Mouse (Mus musculus) adrenal gland, postnatal 10 days (tissue): Measurements from ENCODE around the gene Wnt10b. TPM values are rescaled to one million over a fixed set of nuclear protein-coding genes. Genes with fewer than 3 reads are reported as not detected.
A peak's percentile ranks its signal among the peaks of the same experiment; 100 is the strongest.
"Not testable (repeated sequence)": the region's sequence is repeated elsewhere in the genome, so short reads cannot be mapped to it uniquely, and the experiment has no call there.

Experiments used
- DNase-seq: peaks from one replicate; pipeline ENCODE4 v3.0.0; 2021; ENCODE audit warnings: mixed read lengths
- total RNA-seq, 2 experiments: library from RNA; stranded (reverse); gene quantifications; 2 replicates each; pipeline ENCODE4 v1.2.3; 2021

Wnt10b gene
- total RNA-seq, 2 experiments from 2014 or later: 0.96 to 1.1 TPM

DNA sequence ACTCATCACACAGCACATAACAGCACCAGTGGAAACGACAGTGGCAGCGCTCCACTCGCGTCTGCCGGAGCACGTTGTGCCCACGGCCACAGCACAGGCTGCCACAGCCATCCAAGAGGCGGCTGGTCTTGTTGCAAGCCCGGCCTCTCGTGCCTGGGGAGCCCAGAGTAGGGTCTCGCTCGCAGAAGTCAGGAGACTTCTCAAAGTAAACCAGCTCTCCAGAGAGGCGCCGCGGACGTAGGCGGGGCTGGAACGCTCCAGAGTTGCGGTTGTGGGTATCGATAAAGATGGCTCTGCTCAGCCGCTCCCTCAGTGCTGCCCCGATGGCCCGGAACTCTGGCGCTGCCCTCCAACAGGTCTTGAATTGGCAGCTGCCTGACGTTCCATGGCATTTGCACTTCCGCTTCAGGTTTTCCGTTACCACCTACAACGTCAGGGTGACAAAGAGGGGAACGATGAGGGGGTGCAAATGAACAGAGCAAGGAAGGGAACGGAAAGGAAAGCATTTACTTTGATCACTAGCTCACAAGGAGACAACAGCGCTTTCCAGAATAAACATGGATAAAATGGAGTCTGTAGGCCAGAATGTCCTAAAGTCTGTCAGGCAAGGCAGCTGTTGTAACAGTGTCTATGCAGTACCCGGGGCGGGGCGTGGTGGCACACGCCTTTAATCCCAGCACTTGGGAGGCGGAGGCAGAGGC, 5.3 kb downstream of the Wnt10b start:
- DNase-seq: peak; percentile 44

DNA sequence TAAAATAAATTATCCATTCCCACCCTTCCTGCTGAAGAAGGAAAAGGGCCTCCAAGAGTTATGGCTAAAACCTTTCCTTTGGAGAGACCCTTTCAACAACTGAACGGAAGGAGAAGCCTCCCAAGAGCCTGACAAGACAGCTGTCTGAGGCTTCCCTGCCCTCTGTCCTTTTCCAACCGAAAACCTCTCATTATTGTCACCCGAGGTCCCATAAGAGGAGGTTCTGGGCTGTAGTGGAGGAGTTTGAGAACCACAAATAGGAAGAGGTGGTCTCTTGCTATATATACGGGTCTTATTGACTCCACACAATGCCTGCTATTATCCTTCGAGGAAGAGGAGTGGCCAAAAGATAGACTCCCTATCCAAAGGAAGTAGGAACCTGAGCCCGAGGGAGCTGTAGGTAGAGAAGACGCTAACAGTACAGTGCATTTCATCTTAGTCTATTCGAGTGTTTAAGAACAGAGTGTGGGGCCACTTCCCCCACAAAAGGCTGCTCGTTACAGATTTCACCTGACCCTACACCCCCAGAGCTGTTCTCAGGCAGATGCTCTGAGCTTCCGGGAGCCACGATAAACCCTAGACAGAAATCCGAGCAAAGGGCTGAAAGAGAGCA, 6.0 kb downstream of the Wnt10b start:
- no peak for DNase-seq

DNA sequence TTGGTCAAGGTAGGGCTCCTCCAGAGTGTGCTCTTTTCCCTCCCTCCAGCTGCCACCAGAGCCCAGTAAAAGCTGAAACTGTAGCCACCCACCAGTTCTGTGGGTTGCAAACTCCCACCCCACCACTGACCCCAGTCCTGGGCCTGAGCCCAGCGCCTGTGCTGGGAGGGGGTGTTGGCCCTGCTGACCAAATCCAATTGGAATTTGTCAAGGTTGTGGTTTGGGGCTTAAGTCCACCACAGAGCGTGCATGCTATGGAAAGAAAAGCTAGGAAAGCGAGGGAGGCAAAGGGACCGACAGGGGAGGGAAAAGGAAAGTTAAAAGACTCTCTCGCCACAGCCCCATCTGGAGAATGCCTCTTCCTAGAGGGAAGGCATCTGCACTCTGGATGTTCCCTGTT, 9.7 kb downstream of the Wnt10b start:
- no peak for DNase-seq

DNA sequence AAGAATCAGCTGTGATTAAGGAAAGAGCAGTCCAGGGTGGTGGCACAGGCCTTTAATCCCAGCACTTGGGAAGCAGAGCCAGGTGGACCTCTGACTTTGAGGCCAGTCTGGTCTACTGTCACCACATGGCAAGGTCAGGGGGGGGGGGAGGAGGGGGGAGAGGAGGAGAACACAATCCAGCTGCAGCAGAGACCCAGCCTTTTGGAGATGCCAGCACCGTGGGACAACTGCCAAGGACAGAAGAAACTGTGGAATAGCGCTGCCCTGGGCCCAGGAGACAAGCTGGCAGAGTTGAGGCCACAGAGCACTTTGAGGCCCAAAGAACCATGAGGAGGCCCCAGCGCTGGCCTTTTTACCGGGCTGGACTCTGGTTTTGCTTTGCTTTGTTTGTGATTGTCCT, 12.0 kb downstream of the Wnt10b start:
- peak; percentile 63 for DNase-seq

DNA sequence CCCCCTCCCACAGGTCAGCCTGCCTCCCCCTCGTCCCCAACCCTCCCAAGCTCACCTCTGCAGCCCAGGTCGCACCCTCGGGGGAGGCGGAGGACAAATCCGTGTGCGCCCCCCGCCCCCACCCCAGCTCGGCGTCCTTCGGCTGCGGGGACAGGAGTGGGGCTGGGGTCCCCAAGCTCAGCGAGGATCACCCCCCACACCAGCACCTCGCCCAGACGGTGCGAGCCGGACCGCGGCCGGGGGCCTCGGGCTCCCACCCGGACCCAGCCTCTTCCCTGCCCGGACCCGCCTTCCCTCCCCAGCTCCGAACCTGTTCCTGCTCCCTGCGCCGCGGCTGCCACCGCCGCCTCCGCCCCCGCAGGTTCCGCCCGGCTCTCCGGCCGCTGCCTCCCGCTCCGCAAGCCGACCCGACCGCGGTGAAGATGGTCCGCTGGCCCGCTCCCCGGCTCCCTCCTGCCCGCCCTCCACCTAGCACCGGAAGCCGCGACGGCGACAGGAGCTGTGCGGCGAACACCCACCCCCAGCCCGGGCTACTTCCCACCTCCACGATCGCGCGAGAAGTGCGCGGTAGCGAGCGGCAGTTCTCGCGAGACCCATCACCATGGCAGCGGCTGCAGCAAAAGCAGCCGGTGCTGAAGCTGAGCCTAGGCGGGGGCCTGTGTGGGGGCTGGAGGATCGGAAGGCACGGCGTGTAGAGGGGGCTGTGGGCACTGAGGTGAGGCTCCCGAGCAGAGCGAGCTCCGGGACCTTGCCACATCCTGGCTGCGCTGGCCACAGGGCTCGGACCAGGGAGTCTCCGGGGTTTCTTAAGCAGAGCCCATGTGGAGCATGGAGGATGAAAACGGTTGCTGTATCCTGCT, 15.1 kb downstream of the Wnt10b start, which contains the start of gene Arf3:
Gene Arf3, minus strand, starts transcription at position 545 of the 860 bp plus-strand sequence.
- DNase-seq: peak; percentile 97

DNA sequence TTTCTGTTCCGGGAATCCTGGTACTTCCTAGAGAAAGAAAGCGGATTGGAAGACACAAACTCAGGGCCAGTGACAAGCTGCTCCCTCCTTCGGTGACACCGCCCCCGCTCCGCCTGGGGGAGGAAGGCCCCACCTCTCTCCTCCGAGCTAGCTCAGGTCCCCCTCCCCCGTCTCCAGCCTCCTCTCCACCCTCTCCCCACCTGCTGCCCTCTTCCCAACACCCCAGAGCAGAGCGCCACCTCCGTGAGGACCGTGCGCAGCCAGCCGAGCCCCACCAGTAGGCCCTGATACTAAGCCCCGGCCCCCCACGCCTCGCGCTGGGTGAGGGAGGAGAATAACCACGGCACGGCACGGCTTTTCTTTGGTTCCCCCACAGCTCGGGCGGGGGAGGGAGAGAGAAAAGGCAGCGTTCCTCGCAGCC, 15.7 kb downstream of the Wnt10b start:
- peak; percentile 88 for DNase-seq

DNA sequence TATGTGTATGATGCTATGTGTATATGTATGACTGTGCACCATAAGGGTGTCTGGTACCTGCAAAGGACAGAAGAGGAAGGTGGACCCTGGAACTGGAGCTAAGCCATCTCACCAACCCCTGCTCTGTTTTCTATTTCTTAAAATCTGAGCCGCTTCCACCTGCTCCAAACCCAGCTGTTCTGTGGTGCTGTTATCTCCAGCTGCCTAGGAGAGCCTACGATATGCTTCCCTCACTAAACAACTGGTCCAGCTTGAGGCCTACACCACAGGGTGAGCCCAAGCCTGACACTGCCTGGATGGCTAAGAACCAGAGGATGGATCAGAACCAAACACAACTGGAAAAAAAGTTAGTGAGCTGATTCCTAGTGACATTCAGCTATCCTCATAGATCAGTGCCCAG, 23.8 kb downstream of the Wnt10b start:
- DNase-seq: no peak

DNA sequence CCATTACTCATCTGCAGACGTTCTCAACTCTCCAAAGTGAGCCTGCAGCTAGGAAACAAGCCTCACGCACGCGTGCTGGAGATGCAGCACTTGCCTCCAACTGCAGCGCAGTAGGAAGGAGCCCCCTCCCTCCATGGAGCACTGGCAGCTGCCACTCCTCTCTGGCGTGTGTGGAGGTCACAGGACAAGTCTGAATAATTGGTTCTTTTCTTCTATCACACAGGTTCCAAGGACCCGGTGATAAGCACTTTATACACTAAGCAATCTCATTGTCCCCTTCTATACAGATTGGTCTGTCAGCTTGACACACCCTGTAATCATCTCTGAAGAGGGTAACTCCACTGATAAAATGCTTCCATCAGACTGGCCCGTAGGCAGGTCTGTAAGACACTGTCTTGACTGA, 24.9 kb downstream of the Wnt10b start:
- no peak for DNase-seq

DNA sequence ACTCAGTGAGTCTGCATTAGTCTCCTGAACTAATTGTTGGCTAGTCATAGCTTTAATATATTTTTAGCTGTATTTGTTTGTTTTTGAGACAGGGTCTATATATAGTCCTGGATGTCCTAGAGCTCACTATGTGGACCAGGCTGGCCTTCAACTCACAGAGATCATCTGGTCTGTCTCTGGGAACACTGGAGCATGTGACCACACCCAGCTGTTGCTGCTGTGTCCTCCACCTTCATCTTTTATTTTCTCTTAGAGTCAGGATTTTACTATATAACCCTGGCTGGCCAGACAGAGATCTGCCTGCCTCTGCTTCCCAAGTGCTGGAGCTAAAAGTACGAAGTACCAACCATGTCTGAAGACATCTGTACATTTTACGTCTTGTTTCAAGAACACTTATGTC, 28.9 kb downstream of the Wnt10b start:
- DNase-seq: no peak

DNA sequence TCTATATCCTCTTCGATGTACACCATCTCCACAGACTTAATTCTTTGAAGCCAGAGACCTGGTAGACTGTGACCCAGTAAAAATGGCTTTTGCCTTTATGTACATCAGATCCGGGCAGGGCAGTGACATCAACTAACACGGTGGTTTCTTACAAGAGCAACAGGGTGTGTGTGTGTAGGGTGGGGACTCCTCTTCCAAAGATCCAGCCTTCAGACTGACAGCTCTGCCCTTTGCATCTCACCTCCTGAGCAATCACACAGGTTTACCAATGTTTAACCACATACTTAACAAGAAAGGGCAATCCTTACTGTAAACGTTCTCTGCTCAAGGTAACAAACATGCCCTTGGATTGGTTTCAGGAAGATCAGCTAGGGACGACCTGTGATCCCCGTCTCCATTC, 30.7 kb downstream of the Wnt10b start:
- DNase-seq: no peak

DNA sequence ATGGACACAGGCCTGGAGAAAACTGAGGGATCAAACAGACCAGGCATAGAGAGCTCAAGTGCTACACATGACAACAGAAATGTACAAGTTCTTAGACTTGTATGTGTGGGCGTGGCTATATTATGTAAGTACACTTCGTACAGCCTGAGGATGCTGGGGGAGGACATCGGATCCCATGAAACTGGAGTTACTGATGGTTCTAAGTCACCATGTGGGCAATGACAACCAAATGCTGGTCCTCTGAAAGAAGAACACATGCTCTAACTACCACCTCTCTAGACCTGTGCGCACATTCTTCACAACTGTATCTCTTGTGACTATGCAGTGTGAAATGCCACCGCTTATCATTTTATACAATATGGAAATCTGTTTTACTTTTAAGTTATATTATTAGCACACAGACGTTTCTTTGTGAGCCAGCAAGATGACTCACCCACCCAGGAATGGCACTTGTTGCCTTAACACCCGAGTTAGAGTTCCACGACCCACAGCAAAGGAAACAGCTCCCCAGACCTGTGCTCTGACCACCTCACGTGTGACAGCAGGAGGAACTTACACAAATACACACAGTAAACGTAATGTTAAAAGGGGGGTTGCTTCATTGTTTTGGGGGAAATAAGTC, 31.5 kb downstream of the Wnt10b start:
- DNase-seq: no peak

DNA sequence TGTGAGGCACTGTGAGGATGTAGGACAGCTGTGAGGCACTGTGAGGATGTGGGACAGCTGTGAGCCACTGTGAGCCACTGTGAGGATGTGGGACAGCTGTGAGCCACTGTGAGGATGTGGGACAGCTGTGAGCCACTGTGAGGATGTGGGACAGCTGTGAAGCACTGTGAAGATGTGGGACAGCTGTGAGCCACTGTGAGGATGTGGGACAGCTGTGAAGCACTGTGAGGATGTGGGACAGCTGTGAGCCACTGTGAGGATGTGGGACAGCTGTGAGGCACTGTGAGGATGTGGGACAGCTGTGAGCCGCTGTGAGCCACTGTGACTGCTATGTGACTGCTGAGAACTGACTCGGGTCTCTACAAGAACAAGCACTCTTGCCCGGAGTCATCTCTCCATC, 34.1 kb downstream of the Wnt10b start:
- DNase-seq: not testable (repeated sequence)

DNA sequence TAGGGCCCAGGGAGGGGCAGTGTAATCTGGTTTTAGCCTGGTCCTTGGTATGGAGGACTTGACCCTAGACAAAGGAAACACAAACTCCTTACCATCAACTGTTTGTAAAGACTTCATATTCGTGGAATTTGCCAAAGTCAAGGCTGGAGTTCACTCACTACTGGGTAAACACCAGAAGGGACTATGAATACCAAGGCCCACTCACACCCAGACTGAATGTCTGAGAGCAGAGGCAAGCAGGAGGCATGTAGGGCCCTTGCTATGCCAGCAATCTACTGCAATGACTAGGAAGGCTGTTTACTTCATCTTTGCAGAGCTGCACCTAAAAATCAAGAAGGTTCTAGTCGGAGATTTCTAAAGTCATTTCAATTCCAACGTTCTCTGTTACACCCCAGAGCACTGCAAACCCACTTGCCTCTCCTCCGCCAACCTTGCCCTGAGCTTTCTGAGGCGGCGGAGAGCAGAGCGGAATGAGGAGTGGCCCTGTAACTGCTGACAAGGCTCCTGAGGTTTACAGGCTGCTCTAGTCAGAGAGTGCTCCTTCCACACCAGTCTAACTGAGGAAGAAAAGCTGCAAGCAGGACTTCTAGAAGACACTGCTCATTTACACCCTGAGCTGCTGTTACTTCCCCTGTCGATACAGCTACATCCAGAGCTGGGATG, 35.1 kb downstream of the Wnt10b start:
- no peak for DNase-seq

DNA sequence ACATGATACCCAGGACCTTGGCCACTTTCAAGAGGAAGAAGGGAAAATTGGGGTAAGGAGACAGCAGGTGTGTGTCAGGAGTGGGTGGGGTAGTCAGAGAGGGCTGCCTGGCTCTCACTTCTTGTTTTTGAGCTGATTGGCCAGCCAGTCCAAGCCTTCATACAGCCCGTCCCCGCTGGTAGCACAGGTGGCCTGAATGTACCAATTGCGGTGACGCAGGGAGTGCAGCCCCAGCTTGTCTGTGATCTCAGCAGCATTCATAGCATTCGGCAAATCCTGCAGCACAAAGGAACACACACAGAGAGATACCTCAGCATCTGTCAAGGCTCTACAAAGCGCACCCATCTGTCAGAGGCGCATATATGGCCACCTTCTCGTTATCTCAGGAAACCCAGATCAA, 37.7 kb downstream of the Wnt10b start:
- DNase-seq: no peak

DNA sequence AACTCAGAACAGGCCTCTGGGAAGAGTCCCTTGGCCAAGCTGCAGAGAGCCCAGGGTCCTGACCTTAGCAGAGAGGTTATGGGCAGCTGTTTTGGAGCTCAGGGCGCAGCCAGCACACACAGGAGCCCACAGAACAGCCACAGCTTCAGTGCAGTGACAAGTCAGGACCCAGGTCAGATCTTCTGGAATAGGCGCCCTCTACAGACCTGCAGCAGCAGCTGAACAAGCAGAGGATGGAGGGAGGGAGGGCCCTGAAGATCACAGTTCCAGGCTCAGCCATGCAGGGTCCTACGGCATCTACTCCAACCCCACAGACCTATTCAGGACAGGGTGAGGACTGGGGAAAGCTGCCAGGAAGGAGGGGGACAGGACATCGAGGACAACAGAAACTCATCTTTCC, 39.2 kb downstream of the Wnt10b start:
- DNase-seq: no peak

DNA sequence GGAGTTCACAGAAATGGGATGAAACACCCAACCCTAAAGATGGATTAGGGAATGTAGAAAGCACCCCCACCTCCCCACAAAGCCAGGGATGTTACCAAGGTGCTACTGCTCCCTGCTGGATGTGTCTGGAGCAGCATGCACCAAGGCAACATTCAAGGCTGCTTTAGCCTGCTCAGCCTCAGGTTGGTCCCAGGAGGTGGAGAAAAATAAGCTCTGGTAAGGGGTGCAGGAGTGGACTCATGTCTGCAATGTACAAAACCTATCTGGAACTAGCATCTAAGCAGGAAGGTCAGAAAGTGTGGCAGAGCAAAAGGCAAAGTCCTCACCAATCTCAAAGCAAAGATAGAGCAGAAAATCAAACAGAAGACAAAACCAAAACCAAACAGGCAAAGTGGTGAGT, 40.1 kb downstream of the Wnt10b start:
- peak; percentile 60 for DNase-seq

DNA sequence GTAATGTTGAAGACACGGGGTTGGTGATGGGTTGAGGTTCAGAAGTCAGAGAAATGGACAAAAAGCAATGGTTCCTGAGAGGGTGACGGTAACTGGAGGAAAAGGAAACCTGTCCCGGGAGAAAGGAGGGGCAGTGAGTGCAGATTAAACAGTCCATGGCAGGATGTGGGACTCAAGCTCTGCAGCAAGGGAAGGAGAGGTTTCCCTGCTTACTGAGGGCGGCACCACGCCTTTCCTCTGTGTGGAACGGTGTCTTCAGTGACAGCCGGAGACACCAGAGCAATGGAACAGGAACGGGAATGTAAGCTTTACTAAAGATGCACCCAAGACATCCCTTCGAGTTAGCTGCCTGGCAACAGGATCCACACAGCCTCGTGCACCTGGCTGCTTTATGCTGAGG, 41.4 kb downstream of the Wnt10b start:
- no peak for DNase-seq

DNA sequence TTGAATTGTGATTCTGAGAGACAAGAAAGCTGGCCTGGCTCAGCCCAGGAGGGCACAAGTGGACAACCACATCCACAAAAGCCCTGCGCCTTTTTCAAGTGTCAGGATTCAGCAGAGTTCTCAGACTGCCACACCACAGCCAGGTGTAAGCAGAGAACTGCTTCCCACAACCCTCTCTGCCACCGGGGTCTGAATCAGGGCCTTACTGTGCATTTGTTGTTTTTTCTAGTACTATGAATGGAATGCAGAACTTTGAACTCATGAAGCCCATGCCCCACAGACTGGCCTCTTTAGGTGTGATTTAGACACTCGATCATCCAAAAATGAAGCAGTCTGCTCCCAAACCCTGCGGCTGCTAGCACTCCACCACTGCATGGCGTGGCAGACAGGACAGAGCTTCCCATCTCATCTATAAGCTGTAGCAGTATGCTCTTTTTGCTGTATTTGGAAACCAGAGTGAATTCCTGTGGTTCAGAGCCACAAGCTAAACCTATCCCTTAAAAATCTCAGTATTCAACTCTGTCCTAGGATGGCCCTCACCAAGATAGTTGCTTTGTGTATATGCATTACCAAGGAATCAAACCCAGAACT, 43.9 kb downstream of the Wnt10b start:
- DNase-seq: no peak

DNA sequence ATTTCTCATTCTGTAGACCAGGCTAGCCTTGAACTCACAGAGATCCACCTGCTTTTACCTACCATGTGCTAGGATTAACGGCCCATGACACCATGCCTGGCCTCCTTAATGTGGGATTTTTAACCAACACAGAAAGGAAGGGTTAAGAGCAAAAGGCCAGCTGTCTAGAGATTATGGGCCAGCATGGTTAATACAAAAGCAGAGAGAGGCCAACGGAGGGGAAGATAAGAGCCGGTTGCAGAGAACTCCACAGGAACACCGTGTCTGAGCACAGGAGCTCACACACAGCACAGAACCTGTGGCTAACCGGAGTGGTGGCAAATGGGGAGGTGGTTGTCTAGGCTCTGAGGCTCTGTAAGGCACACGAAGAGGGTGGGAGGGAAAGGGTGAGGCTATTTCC, 44.6 kb downstream of the Wnt10b start:
- DNase-seq: no peak

DNA sequence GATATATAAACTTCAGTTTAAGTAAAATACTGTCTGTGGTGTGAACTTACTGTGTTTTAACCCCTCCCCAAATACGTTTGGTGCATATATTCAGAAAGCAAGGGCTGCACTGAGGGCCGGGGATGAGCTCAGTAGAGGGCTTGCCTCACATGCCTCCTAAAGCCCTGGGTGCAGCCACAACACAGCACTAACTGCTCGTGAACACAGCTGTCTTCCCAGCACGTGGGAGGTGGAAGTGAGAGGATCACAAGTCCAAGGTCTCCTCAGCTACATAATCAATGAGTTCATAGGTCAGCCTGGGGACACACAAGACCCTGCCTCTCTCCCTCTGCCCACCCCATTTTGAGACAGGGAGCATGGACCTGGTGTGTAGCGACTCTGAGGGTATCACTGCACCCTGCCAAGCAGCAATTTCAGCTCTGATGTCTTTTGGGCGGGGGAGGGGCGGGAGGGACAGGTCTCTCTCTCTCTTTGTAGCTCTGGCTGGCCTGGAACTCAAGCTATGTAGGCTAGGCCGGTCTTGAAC, 45.9 kb downstream of the Wnt10b start:
- DNase-seq: no peak

DNA sequence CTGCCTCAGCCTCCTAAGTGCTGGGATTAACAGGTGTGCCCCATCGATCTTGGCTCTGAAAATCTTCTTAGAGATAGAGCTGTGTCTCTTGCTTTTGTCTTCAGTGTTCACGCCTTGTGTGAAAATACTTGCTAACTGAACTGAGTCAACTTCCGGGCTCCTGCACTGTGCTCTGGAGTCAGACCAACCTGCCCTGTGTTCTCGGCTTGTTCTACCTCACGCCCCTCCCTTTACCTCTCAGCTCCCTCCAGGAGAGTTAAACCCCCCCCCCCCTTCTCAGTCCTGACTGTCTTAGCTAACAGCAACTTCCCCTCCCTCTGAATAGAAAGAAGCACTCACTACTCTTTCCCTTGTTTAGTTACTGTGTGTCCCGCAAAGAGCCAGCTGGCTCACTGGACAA, 47.2 kb downstream of the Wnt10b start:
- DNase-seq: no peak
